ENCODE assay signal across 9 mouse cellular contexts in genomic region chr15:79438209-79438810, GRCm38 (mm10). TPM values are rescaled to one million over a fixed set of nuclear protein-coding genes. Genes with fewer than 3 reads are reported as not detected.
A peak's percentile ranks its signal among the peaks of the same experiment; 100 is the strongest.
DNase-seq lines count a peak whose midpoint lies in the region; ATAC-seq lines count a peak whose summit lies in the region.
"Had no signal": no experiment of that assay in that cellular context is flagged by ENCODE, and none has a peak within 500 bp of the region (broad histone marks: within the 10 kb centered on the region; RNA-seq: fewer than 3 reads in every experiment).

No protein-coding gene starts in this region.

- ATAC-seq in heart, embryonic 14.5 days (ENCODE audit: insufficient number of reproducible peaks, insufficient read depth, low FRiP score, low read depth), result no peak
- no peak for ATAC-seq in hindbrain, embryonic 13.5 days (ENCODE audit: low FRiP score)
- ATAC-seq in midbrain, embryonic 12.5 days (ENCODE audit: low FRiP score, low read depth), result no peak
- no peak for ATAC-seq in liver, embryonic 12.5 days
- ATAC-seq: Patski had no signal

- H3K36me3 ChIP-seq in heart, embryonic 14.5 days (ENCODE audit: control insufficient read depth, insufficient read depth, low read length), result peaks cover 47% of the 10 kb centered on the region
- H3K36me3 ChIP-seq in hindbrain, embryonic 13.5 days, result peaks cover 53% of the 10 kb centered on the region
- H3K36me3 ChIP-seq in midbrain, embryonic 12.5 days, result peaks cover 58% of the 10 kb centered on the region
- peaks cover 33% of the 10 kb centered on the region for H3K36me3 ChIP-seq in liver, embryonic 12.5 days

- peak overlapping the region in 1 of 2 experiments; percentile 6; a peak in 1 of 4 replicates for H3K4me3 ChIP-seq in heart, embryonic 14.5 days (ENCODE audit: control insufficient read depth in 1 of 2, insufficient read depth in 1 of 2, low read depth in 1 of 2, low read length in 2 of 2)
- H3K4me3 ChIP-seq in hindbrain, embryonic 13.5 days, result peak overlapping the region; percentile 90
- 0 out of 2 replicates have a peak overlapping the region, but pooled peaks have one; percentile 10 for H3K4me3 ChIP-seq in midbrain, embryonic 12.5 days
- no peak overlapping the region for H3K4me3 ChIP-seq in liver, embryonic 12.5 days

- WGBS in heart, embryonic 14.5 days, result 37% methylated on average over 6 of the region's 6 CpGs
- WGBS in hindbrain, embryonic 13.5 days, result 78% methylated on average over 6 of the region's 6 CpGs
- 82% methylated on average over 6 of the region's 6 CpGs for WGBS in midbrain, embryonic 12.5 days
- 68% methylated on average over 6 of the region's 6 CpGs for WGBS in liver, embryonic 12.5 days (ENCODE audit: insufficient replicate concordance)

- peaks cover 4% of the 10 kb centered on the region; the same call in 1 of the 2 replicates for H3K9me3 ChIP-seq in heart, embryonic 14.5 days (ENCODE audit: control insufficient read depth, low read length)
- no peaks in the 10 kb centered on the region for H3K9me3 ChIP-seq in hindbrain, embryonic 13.5 days
- H3K9me3 ChIP-seq in midbrain, embryonic 12.5 days, result no peaks in the 10 kb centered on the region
- H3K9me3 ChIP-seq in liver, embryonic 12.5 days (replicated peaks), result no peaks in the 10 kb centered on the region

- H3K4me2 ChIP-seq in heart, embryonic 14.5 days (ENCODE audit: low read length), result peak overlapping the region; percentile 34
- peak overlapping the region; percentile 99 for H3K4me2 ChIP-seq in hindbrain, embryonic 13.5 days
- peak overlapping the region; percentile 96 for H3K4me2 ChIP-seq in midbrain, embryonic 12.5 days (replicated peaks)
- H3K4me2 ChIP-seq in liver, embryonic 12.5 days, result no peak overlapping the region

- peak overlapping the region; percentile 58 for H3K9ac ChIP-seq in heart, embryonic 14.5 days (ENCODE audit: low read length)
- H3K9ac ChIP-seq in hindbrain, embryonic 13.5 days, result peak overlapping the region; percentile 100
- peak overlapping the region; percentile 12; the same call in 1 of the 2 replicates for H3K9ac ChIP-seq in midbrain, embryonic 12.5 days (replicated peaks)
- H3K9ac ChIP-seq in liver, embryonic 12.5 days, result no peak overlapping the region

- H3K4me1 ChIP-seq in heart, embryonic 14.5 days (ENCODE audit: control insufficient read depth in 2 of 2, insufficient read depth in 2 of 2, low read length in 2 of 2), result peaks cover 66 to 82% of the 10 kb centered on the region in 2 experiments
- peaks cover 78% of the 10 kb centered on the region for H3K4me1 ChIP-seq in hindbrain, embryonic 13.5 days (replicated peaks)
- peaks cover 70% of the 10 kb centered on the region for H3K4me1 ChIP-seq in midbrain, embryonic 12.5 days
- peaks cover 71% of the 10 kb centered on the region for H3K4me1 ChIP-seq in liver, embryonic 12.5 days

- no peaks in the 10 kb centered on the region for H3K27me3 ChIP-seq in heart, embryonic 14.5 days (ENCODE audit: control insufficient read depth, insufficient read depth, low read length)
- H3K27me3 ChIP-seq in hindbrain, embryonic 13.5 days, result no peaks in the 10 kb centered on the region
- peaks cover 5% of the 10 kb centered on the region; the same call in 1 of the 2 replicates for H3K27me3 ChIP-seq in midbrain, embryonic 12.5 days
- H3K27me3 ChIP-seq in liver, embryonic 12.5 days (replicated peaks), result peaks cover 16% of the 10 kb centered on the region
- H3K27me3 ChIP-seq: Patski had no signal

- H3K27ac ChIP-seq in heart, embryonic 14.5 days (replicated peaks in 1 of 2; ENCODE audit: control insufficient read depth in 1 of 2, insufficient read depth in 1 of 2, low read depth in 2 of 2, low read length in 2 of 2), result peak overlapping the region; percentile 39 to 73
- H3K27ac ChIP-seq in hindbrain, embryonic 13.5 days, result peak overlapping the region; percentile 44; the same call in 1 of the 2 replicates
- no peak overlapping the region for H3K27ac ChIP-seq in midbrain, embryonic 12.5 days (replicated peaks)
- no peak overlapping the region for H3K27ac ChIP-seq in liver, embryonic 12.5 days

- DNase-seq in heart, adult 18-20 months, result no peak
- DNase-seq in ZHBTc4 (ENCODE audit: low read depth, low spot score), result peak; percentile 55
- no peak for DNase-seq in thymus, postnatal 10 days (ENCODE audit: low spot score in 2 of 2)
- no peak for DNase-seq in layer of hippocampus, postnatal 36 days

RNA-seq across cellular contexts. Expression of gene Csnk1e, which starts 17.1 kb away (rescaled TPM):
- 83.0 and 95.1 TPM in 2 replicates for polyA plus RNA-seq in heart, embryonic 14.5 days (2014; fragmentation: Nextera tagmentation; extraction: Ambion mirVana)
- 10 to 100 TPM; 40.2 to 44.3 TPM for total RNA-seq in heart, adult 18-20 months (2021)
- 231 and 245 TPM in 2 replicates for polyA plus RNA-seq in hindbrain, embryonic 13.5 days (2015; fragmentation: Nextera tagmentation; extraction: Ambion mirVana)
- polyA plus RNA-seq in midbrain, embryonic 12.5 days (2016; fragmentation: Nextera tagmentation; extraction: Ambion mirVana), result 267 and 291 TPM in 2 replicates
- 100 to 1,000 TPM; 111 to 120 TPM for total RNA-seq in layer of hippocampus, postnatal 36 days (2021)
- 24.1 and 24.7 TPM in 2 replicates for polyA plus RNA-seq in liver, embryonic 12.5 days (2016; fragmentation: Nextera tagmentation; extraction: Ambion mirVana)

RNA-seq across cellular contexts. Expression of gene Tmem184b, which starts 34.9 kb away (rescaled TPM):
- 56.1 and 60.6 TPM in 2 replicates for polyA plus RNA-seq in heart, embryonic 14.5 days (2014; fragmentation: Nextera tagmentation; extraction: Ambion mirVana)
- 10 to 100 TPM; 34.8 to 36.7 TPM for total RNA-seq in heart, adult 18-20 months (2021)
- 37.7 and 39.2 TPM in 2 replicates for polyA plus RNA-seq in hindbrain, embryonic 13.5 days (2015; fragmentation: Nextera tagmentation; extraction: Ambion mirVana)
- 47.1 and 47.9 TPM in 2 replicates for polyA plus RNA-seq in midbrain, embryonic 12.5 days (2016; fragmentation: Nextera tagmentation; extraction: Ambion mirVana)
- 10 to 100 TPM; 50.5 to 51.0 TPM for total RNA-seq in layer of hippocampus, postnatal 36 days (2021)
- 16.4 and 19.0 TPM in 2 replicates for polyA plus RNA-seq in liver, embryonic 12.5 days (2016; fragmentation: Nextera tagmentation; extraction: Ambion mirVana)

Comparison
In these comparisons a context has a peak if more than half of its experiments do, and no peak if none do; other contexts are left out.
1. H3K27ac ChIP-seq: peak in heart, embryonic 14.5 days (2 of 2) and hindbrain, embryonic 13.5 days (single experiment); none in midbrain, embryonic 12.5 days (single experiment) and liver, embryonic 12.5 days (single experiment).